Mouse (Mus musculus): ENCODE data around the gene Emilin1.

GRCm38 (mm10) chr5:30912156-30912555, 1.0 kb upstream of the Emilin1 start:
- TF ChIP-seq CTCF (IDR thresholded peaks at IDR 0.05; ENCODE audit: control insufficient read depth, insufficient read depth, low read length), result no peak
- no peak for TF ChIP-seq POLR2A (IDR thresholded peaks at IDR 0.05; ENCODE audit: borderline replicate concordance, control insufficient read depth, low read depth, low read length)
